Mouse (Mus musculus): Measurements from ENCODE around the gene Tmub2. TPM values are rescaled to one million over a fixed set of nuclear protein-coding genes. Genes with fewer than 3 reads are reported as not detected.

The Tmub2 gene
- polyA plus RNA-seq, 1 experiment from 2014 or later = 47.8 TPM

- Histone ChIP-seq H3K4me1 (peaks cover 13% of the 10 kb centered on the region; the same call in 1 of the 2 replicates), H3K27ac (peak overlapping the region; percentile 100), H3K4me2 (peak overlapping the region; percentile 87), H3K27me3 (replicated peaks) (no peaks in the 10 kb centered on the region), H3K9me3 (no peaks in the 10 kb centered on the region), H3K36me3 (peaks cover 23% of the 10 kb centered on the region), H3K9ac (peak overlapping the region; percentile 76), H3K4me3 (replicated peaks) (peak overlapping the region; percentile 80)
- under 1% methylated on average over 64 of the region's 73 CpGs for WGBS
- ATAC-seq (ENCODE audit: insufficient read depth, low FRiP score, low read depth) = peak; percentile 2
Observed at GRCm38 (mm10) chr11:102295598-102296471, 11.1 kb downstream of the Tmub2 start.

GRCm38 (mm10) chr11:102296491-102297472 lies 12.1 kb downstream of the Tmub2 start, which contains the start of gene Atxn7l3:
Atxn7l3 (minus strand) TSS chr11:102296631.
- Histone ChIP-seq H3K27ac (peak within 1 kb of the TSS; percentile 100), H3K36me3 (peaks cover 13% of the 10 kb centered on the region), H3K27me3 (replicated peaks) (no peaks in the 10 kb centered on the region), H3K9me3 (no peaks in the 10 kb centered on the region), H3K9ac (peak within 1 kb of the TSS; percentile 76), H3K4me2 (peak within 1 kb of the TSS; percentile 87), H3K4me1 (peaks cover 13% of the 10 kb centered on the region; the same call in 1 of the 2 replicates), H3K4me3 (replicated peaks) (peak within 1 kb of the TSS; percentile 80)
- WGBS = under 1% methylated on average over 65 of the region's 125 CpGs
- peak; percentile 94 for ATAC-seq (ENCODE audit: insufficient read depth, low FRiP score, low read depth)

- H3K27me3 ChIP-seq (replicated peaks) = no peaks in the 10 kb centered on the region
- peak overlapping the region; percentile 80 for H3K4me3 ChIP-seq (replicated peaks)
- H3K9me3 ChIP-seq = no peaks in the 10 kb centered on the region
- H3K4me1 ChIP-seq = peaks cover 13% of the 10 kb centered on the region; the same call in 1 of the 2 replicates
- peak overlapping the region; percentile 87 for H3K4me2 ChIP-seq
- peak; percentile 11; the same call in 1 of the 2 replicates for ATAC-seq (ENCODE audit: insufficient read depth, low FRiP score, low read depth)
- peak overlapping the region; percentile 100 for H3K27ac ChIP-seq
- H3K36me3 ChIP-seq = peaks cover 3% of the 10 kb centered on the region
- H3K9ac ChIP-seq = peak overlapping the region; percentile 50
- WGBS = 21% methylated on average over 27 of the region's 27 CpGs
Observed at GRCm38 (mm10) chr11:102297577-102298556, 13.1 kb downstream of the Tmub2 start.

- WGBS = 8% methylated on average over 1 of the region's 1 CpGs
- no peaks in the 10 kb centered on the region for H3K27me3 ChIP-seq (replicated peaks)
- no peak for ATAC-seq (ENCODE audit: insufficient read depth, low FRiP score, low read depth)
Observed at GRCm38 (mm10) chr11:102299839-102300238, 15.1 kb downstream of the Tmub2 start.

GRCm38 (mm10) chr11:102304141-102304540 lies 19.4 kb downstream of the Tmub2 start:
- Histone ChIP-seq H3K9me3 (no peaks in the 10 kb centered on the region), H3K9ac (no peak overlapping the region), H3K4me1 (peaks cover 4% of the 10 kb centered on the region), H3K27me3 (replicated peaks) (no peaks in the 10 kb centered on the region), H3K36me3 (peaks cover 24% of the 10 kb centered on the region), H3K4me3 (replicated peaks) (no peak overlapping the region), H3K4me2 (no peak overlapping the region), H3K27ac (no peak overlapping the region)
- ATAC-seq (ENCODE audit: insufficient read depth, low FRiP score, low read depth) = no peak
- 52% methylated on average over 2 of the region's 2 CpGs for WGBS

More at GRCm38 (mm10) chr11:102299839-102300238, 15.1 kb downstream of the Tmub2 start:
- H3K36me3 ChIP-seq = no peaks in the 10 kb centered on the region
- H3K9me3 ChIP-seq = no peaks in the 10 kb centered on the region
- H3K4me2 ChIP-seq = no peak overlapping the region
- no peak overlapping the region for H3K4me3 ChIP-seq (replicated peaks)
- peaks cover 12% of the 10 kb centered on the region; the same call in 1 of the 2 replicates for H3K4me1 ChIP-seq
- H3K9ac ChIP-seq = no peak overlapping the region
- no peak overlapping the region for H3K27ac ChIP-seq

GRCm38 (mm10) chr11:102305359-102305758 lies 20.6 kb downstream of the Tmub2 start:
- H3K27ac ChIP-seq = no peak overlapping the region
- 53% methylated on average over 3 of the region's 3 CpGs for WGBS
- ATAC-seq (ENCODE audit: insufficient read depth, low FRiP score, low read depth) = no peak

GRCm38 (mm10) chr11:102308104-102308503 lies 23.4 kb downstream of the Tmub2 start:
- H3K4me2 ChIP-seq = no peak overlapping the region
- WGBS = 77% methylated on average over 9 of the region's 9 CpGs
- H3K36me3 ChIP-seq = peaks cover 35% of the 10 kb centered on the region
- H3K4me1 ChIP-seq = peaks cover 28% of the 10 kb centered on the region
- H3K4me3 ChIP-seq (replicated peaks) = no peak overlapping the region
- H3K9ac ChIP-seq = no peak overlapping the region
- no peaks in the 10 kb centered on the region for H3K27me3 ChIP-seq (replicated peaks)
- no peaks in the 10 kb centered on the region for H3K9me3 ChIP-seq
- no peak for ATAC-seq (ENCODE audit: insufficient read depth, low FRiP score, low read depth)
- H3K27ac ChIP-seq = no peak overlapping the region

More at GRCm38 (mm10) chr11:102305359-102305758, 20.6 kb downstream of the Tmub2 start:
- Histone ChIP-seq H3K36me3 (peaks cover 24% of the 10 kb centered on the region), H3K27me3 (replicated peaks) (no peaks in the 10 kb centered on the region), H3K4me3 (replicated peaks) (no peak overlapping the region), H3K9ac (no peak overlapping the region), H3K4me2 (no peak overlapping the region), H3K4me1 (peaks cover 16% of the 10 kb centered on the region), H3K9me3 (no peaks in the 10 kb centered on the region)

GRCm38 (mm10) chr11:102308979-102309378 lies 24.2 kb downstream of the Tmub2 start:
- peaks cover 28% of the 10 kb centered on the region for H3K4me1 ChIP-seq
- under 1% methylated on average over 27 of the region's 27 CpGs for WGBS
- H3K4me3 ChIP-seq (replicated peaks) = peak overlapping the region; percentile 44
- H3K9ac ChIP-seq = 0 out of 2 replicates have a peak overlapping the region, but pooled peaks have one; percentile 20
- no peaks in the 10 kb centered on the region for H3K9me3 ChIP-seq
- H3K27ac ChIP-seq = peak overlapping the region; percentile 70
- peak overlapping the region; percentile 72 for H3K4me2 ChIP-seq
- H3K36me3 ChIP-seq = peaks cover 43% of the 10 kb centered on the region
- H3K27me3 ChIP-seq (replicated peaks) = no peaks in the 10 kb centered on the region
- ATAC-seq (ENCODE audit: insufficient read depth, low FRiP score, low read depth) = peak; percentile 95

GRCm38 (mm10) chr11:102309821-102310617 lies 25.3 kb downstream of the Tmub2 start:
- 84% methylated on average over 22 of the region's 22 CpGs for WGBS
- H3K4me1 ChIP-seq = peaks cover 28% of the 10 kb centered on the region
- no peaks in the 10 kb centered on the region for H3K9me3 ChIP-seq
- peak overlapping the region; percentile 72 for H3K4me2 ChIP-seq
- H3K36me3 ChIP-seq = peaks cover 45% of the 10 kb centered on the region
- H3K27me3 ChIP-seq (replicated peaks) = no peaks in the 10 kb centered on the region
- H3K27ac ChIP-seq = 0 out of 2 replicates have a peak overlapping the region, but pooled peaks have one; percentile 70
- no peak for ATAC-seq (ENCODE audit: insufficient read depth, low FRiP score, low read depth)
- 0 out of 2 replicates have a peak overlapping the region, but pooled peaks have one; percentile 20 for H3K9ac ChIP-seq
- H3K4me3 ChIP-seq (replicated peaks) = peak overlapping the region; percentile 44

All from stomach, embryonic 15.5 days (tissue).